Mouse (Mus musculus) forebrain, postnatal 0 days (tissue): ENCODE data around the gene Dnah7b. TPM values are rescaled to one million over a fixed set of nuclear protein-coding genes. Genes with fewer than 3 reads are reported as not detected.
"Not testable (repeated sequence)": the region's sequence is repeated elsewhere in the genome, so short reads cannot be mapped to it uniquely, and the experiment has no call there.

Source experiments
- ATAC-seq: fragments of 200-750 bp; cut with Nextera tagmentation; 2 replicates; pipeline ENCODE4 v1.8.0; 2017; ENCODE audit warnings: mild to moderate bottlenecking, moderate library complexity
- DNase-seq: peaks from one replicate; pipeline ENCODE4 v3.0.0-alpha.2; 2015
- H3K27ac ChIP-seq: fragments of 300-500 bp; sonication (generic); 2 replicates; pipeline ENCODE4 v1.5.1; 2014; ENCODE audit warnings: low read depth, mild to moderate bottlenecking, antibody characterized with exemption, low read length, moderate library complexity, mixed read lengths
- H3K27me3 ChIP-seq: fragments of 300-500 bp; sonication (generic); 2 replicates; pipeline ENCODE4 v1.6.1; 2014; ENCODE audit warnings: mild to moderate bottlenecking, low read length, mixed read lengths; ENCODE audit not compliant: insufficient read depth
- H3K36me3 ChIP-seq: fragments of 300-500 bp; sonication (generic); 2 replicates; pipeline ENCODE4 v1.6.1; 2014; ENCODE audit warnings: mild to moderate bottlenecking, moderate library complexity; ENCODE audit not compliant: insufficient read depth
- H3K4me1 ChIP-seq: fragments of 300-500 bp; sonication (generic); 2 replicates; pipeline ENCODE4 v1.6.1; 2014; ENCODE audit warnings: antibody characterized with exemption; ENCODE audit not compliant: insufficient read depth
- H3K4me2 ChIP-seq: fragments of 300-500 bp; sonication (generic); 2 replicates; pipeline ENCODE4 v1.6.1; 2014; ENCODE audit warnings: low read depth, mild to moderate bottlenecking, moderate library complexity
- H3K4me3 ChIP-seq: fragments of 300-500 bp; sonication (generic); 2 replicates; pipeline ENCODE4 v1.5.1; 2014; ENCODE audit warnings: low read depth, low read length, mixed read lengths
- H3K9ac ChIP-seq: fragments of 300-500 bp; sonication (generic); 2 replicates; pipeline ENCODE4 v1.6.1; 2014; ENCODE audit warnings: mild to moderate bottlenecking
- H3K9me3 ChIP-seq: fragments of 300-500 bp; sonication (generic); 2 replicates; pipeline ENCODE4 v1.6.1; 2016; ENCODE audit warnings: low read length
- CTCF ChIP-seq: sonication (generic); IDR thresholded peaks from 2 replicates; pipeline ENCODE4 v1.5.1; 2016; ENCODE audit warnings: antibody characterized with exemption, control low read depth, low read depth
- WGBS: fragments of 180-500 bp; shearing (Covaris S2); extraction: QIAGEN DNeasy Blood & Tissue Kit; methylation state at CpG from one replicate; pipeline ENCODE4 v1.1.7; 2014; 5-methylcytosine and 5-hydroxymethylcytosine counted together
- polyA plus RNA-seq: library from polyadenylated mRNA; unstranded; fragments of >200 nt; fragmentation: Nextera tagmentation; extraction: Ambion mirVana; gene quantifications from 2 replicates; pipeline ENCODE4 v1.2.1, GENCODE M21; 2015
- total RNA-seq: library from RNA; depleted of rRNA; stranded (reverse); fragments of >200 nt; gene quantifications from 2 replicates; pipeline ENCODE4 v1.2.3, GENCODE M21; 2014

Dnah7b gene
- total and polyA plus RNA-seq, 2 experiments from 2014 or later: 1.6 to 5.1 TPM

DNA sequence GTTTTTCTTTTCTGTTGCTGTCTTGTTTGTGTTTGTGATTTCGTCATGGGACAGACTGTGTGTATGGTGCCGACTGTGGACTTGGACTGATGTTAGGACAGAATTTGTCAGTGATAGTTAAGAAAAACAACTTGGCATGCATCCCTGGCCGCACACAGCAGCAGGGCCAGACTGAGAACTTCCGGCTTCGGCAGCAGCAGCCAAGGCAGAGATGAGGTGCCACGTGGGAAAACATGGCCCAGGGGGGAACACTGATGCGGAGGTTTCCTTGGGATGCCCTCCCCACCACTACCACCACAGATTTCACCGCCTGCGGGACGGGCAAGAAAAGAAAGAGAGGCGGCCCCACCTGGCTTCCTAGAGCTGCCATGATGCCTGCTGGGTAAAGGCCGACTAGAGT is 205.8 kb downstream of the Dnah7b start:
- ATAC-seq (no peak), DNase-seq (no peak)
- Histone ChIP-seq H3K27me3 (no peaks in the 10 kb centered on the region), H3K4me3 (no peak overlapping the region), H3K9me3 (no peaks in the 10 kb centered on the region), H3K27ac (no peak overlapping the region), H3K4me1 (no peaks in the 10 kb centered on the region), H3K4me2 (no peak overlapping the region), H3K36me3 (no peaks in the 10 kb centered on the region), H3K9ac (no peak overlapping the region)
- 76% methylated on average over 9 of the region's 12 CpGs for WGBS
- no peak for TF ChIP-seq CTCF

DNA sequence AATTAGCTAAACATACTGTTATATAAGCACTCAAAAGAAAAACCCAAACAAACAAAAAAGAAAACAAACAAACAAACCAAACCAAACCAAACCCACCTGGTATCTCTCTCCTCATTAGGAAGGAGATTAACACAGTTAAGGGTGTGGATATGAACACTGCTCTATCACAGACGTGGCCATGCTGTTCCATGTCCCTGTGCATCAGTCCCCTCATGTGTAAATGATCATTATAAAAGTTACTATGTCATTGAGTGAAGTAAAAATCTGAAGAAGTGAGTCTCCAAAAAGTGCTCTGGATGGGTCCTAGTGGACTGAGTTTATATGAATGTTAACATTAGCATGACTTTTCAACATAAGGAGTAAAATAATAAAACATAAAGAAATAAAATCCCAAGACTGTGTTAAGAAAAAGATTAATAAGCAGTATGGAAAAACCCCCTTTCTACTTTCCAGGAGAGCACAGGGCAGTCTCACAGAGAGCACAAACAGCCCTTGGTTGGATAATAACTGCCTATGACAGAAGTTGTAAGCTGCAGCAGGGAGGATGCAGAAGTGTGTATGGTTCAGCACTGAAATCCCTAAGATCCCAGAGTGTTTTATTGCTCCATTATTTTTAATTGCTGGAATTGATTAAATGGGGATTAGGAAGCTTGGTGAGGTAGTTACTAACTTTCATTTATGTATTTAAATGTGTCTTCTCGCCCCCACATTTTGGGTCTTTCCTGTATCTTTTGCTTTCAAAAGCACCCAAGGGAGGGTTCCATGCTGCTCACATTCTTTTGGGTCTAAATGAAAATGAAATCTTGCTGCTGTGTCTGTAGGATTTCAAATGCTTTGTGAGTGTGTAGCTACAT is 212.2 kb downstream of the Dnah7b start:
- H3K27ac ChIP-seq, H3K36me3 ChIP-seq, H3K9ac ChIP-seq, H3K4me1 ChIP-seq, H3K27me3 ChIP-seq, H3K4me3 ChIP-seq, H3K4me2 ChIP-seq, DNase-seq, H3K9me3 ChIP-seq: not testable (repeated sequence)
- 64% methylated on average over 2 of the region's 2 CpGs for WGBS
- peak; percentile 6; the same call in 1 of the 2 replicates for ATAC-seq

DNA sequence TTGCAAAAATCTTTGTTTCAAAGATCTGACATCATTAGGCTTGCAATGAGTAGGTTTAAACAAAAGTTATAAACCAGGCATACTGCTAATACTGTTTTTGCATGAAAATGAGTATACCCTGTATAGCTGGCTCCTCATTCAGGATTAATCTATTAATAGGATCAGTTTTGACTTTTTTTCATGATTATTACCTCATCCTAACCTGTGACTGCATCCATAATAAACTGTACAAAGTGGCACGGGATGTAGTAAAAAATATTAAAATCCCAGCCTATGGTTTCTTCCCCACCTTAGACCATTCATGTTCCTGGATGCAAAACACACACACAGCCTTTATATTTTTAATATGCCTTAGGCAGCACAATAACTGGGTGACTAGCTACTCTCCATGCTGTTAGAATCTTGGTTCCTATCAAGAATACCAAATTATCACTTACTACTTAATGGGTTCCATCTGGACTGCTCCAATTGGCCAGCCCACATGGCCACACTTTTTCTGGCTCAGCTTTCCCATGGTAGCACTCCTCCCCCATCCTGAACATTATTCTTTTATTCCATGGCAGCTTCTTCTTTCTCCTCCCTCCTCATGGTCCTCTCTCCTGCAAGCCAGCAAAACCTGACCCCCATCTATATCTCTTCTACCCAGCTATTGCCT is 212.9 kb downstream of the Dnah7b start:
- H3K27me3 ChIP-seq, H3K4me1 ChIP-seq, H3K9ac ChIP-seq, H3K4me2 ChIP-seq, H3K4me3 ChIP-seq, H3K27ac ChIP-seq, H3K9me3 ChIP-seq, H3K36me3 ChIP-seq: not testable (repeated sequence)
- 51% methylated on average over 1 of the region's 1 CpGs for WGBS
- ATAC-seq (peak; percentile 56; the same call in 1 of the 2 replicates), DNase-seq (peak; percentile 13)

DNA sequence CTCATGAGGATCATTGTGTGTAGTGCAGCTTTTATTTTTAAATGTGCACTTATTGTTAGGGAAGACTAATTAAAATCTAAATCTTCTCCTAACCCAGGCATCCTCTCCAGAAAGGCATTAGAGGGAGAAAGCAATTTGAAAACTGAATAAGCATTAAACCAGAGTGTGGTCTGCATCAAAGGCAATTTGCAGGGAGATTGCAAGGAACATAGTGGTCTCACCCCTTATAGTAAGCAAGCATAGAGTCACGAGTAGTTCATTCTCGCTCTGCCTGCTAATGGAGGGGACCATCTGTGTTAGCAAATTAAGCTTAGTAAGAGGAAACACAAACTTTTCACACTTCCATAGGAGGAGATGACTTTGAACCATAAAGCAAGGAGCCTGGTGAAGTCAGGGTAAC is 228.3 kb downstream of the Dnah7b start:
- not testable (repeated sequence) for H3K27ac ChIP-seq, H3K36me3 ChIP-seq, H3K4me1 ChIP-seq, DNase-seq, H3K4me2 ChIP-seq, ATAC-seq, H3K9me3 ChIP-seq, H3K4me3 ChIP-seq, H3K9ac ChIP-seq, H3K27me3 ChIP-seq
- WGBS: 29% methylated on average over 2 of the region's 2 CpGs

DNA sequence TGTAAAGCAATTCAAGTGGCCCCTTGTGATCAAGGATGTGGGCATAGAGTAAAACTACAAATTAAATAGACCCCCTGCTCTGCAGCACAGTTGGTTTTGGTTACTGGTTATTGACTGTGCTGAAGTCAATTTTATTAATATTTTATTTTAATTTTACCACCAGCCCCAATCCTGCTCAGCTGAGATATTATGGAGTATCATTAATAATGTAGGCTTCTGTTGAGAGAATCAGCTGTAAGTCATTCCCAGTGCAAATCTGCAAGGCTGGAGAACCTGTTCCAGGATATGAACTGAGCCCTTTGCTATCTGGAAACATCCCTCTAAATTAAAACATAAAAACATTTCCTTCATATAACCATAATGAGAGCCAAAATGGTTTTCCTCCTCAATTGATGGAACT is 259.8 kb downstream of the Dnah7b start:
- not testable (repeated sequence) for H3K9ac ChIP-seq, H3K27ac ChIP-seq, H3K27me3 ChIP-seq, H3K4me1 ChIP-seq, H3K4me2 ChIP-seq, H3K9me3 ChIP-seq, H3K36me3 ChIP-seq, ATAC-seq, H3K4me3 ChIP-seq, DNase-seq

DNA sequence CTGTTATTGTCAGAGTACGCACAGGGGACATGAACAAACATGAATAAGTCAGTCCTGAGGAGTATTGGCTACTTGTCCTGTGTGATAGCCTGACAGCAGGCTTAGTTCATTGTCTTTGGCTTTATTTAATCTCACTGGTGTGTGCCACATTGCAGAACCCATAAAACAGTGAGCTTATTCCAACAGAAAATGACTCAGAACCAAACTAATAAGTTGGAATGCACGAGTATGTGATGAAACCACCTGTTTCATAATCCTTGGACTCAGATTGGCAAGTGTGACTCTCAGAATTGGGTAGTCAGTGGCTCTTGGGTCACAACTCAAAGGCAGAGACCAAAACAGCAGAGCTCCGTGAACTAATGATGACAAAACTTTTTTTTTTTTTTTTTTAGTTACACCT is 279.2 kb downstream of the Dnah7b start:
- not testable (repeated sequence) for ATAC-seq, H3K27ac ChIP-seq, H3K4me2 ChIP-seq, H3K9ac ChIP-seq, H3K27me3 ChIP-seq, DNase-seq, H3K4me3 ChIP-seq, H3K36me3 ChIP-seq, H3K4me1 ChIP-seq, H3K9me3 ChIP-seq
- 89% methylated on average over 3 of the region's 3 CpGs for WGBS

DNA sequence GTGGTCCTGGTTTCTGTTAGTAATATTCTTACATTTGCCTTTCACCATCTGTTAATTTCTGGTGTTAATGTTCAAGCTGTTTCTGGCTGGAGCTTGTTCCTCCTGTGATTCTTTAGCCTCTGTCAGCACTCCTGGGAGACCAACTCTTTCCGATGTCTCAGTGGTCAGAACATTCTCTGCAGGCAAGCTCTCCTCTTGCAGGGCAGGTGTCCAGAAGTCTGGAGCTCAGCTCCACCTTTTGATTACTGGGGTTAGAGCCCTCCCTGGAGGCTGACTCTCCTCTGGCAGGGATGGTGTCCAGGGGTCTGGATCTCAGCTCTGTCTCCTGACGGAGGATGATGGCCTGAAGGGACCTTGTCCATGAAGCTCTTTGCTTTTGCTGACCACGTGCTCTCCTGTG is 314.5 kb downstream of the Dnah7b start:
- H3K9me3 ChIP-seq, H3K4me3 ChIP-seq, H3K4me2 ChIP-seq, H3K27ac ChIP-seq, H3K4me1 ChIP-seq, H3K27me3 ChIP-seq, DNase-seq, ATAC-seq, H3K36me3 ChIP-seq, H3K9ac ChIP-seq: not testable (repeated sequence)
- WGBS: 91% methylated on average over 3 of the region's 3 CpGs

DNA sequence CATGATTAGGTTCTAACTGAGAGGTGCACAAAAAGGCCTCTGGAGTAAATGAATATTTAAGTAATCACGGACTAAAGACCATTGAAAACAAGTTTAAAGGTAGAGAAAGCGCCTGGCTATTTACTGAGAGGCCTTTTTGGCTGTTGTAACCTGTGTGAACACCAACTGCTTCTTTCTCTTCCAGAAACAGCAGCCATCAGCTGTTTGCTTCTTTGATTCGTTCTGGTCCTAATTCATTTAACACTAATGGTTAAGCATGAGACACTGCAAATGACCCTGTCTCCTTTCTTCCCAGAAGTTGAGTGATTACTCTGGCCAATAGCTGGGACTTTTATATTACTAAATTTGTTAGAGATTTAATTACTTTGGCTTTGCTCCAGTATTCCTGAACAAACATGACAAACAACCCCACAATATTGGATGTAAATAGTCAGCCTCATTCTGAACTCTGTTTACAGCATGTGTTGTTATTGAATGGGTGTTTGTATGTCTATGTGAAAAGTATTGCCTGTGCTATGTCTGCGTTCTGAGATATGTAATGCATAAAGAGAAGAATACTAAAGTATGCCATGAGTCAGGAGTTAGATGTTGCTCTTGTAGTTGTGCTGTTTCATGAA is 328.7 kb downstream of the Dnah7b start:
- not testable (repeated sequence) for H3K4me2 ChIP-seq, H3K9me3 ChIP-seq, H3K4me1 ChIP-seq, H3K4me3 ChIP-seq, H3K9ac ChIP-seq, H3K36me3 ChIP-seq, H3K27ac ChIP-seq, H3K27me3 ChIP-seq, DNase-seq
- ATAC-seq: peak; percentile 51; the same call in 1 of the 2 replicates
- WGBS: 23% methylated on average over 3 of the region's 4 CpGs
